Mouse (Mus musculus) left cerebral cortex, adult 2 months (tissue): Measurements from ENCODE around the gene Krtap3-3. TPM values are rescaled to one million over a fixed set of nuclear protein-coding genes. Genes with fewer than 3 reads are reported as not detected.
A peak's percentile ranks its signal among the peaks of the same experiment; 100 is the strongest.
"Not testable (repeated sequence)": the region's sequence is repeated elsewhere in the genome, so short reads cannot be mapped to it uniquely, and the experiment has no call there.

ENCODE experiments used
- DNase-seq, 2 experiments: peaks; one replicate each; pipeline ENCODE4 v3.0.0; 2021 to 2022; ENCODE audit warnings: low spot score in 2 of 2, mixed read lengths in 1 of 2; ENCODE audit errors: extremely low spot score in 1 of 2
- H3K27ac ChIP-seq: fragments of 200-600 bp; 2 replicates; pipeline ENCODE4 v1.8.1; 2022
- H3K4me3 ChIP-seq: fragments of 200-600 bp; 2 replicates; pipeline ENCODE4 v1.8.1; 2022
- CTCF ChIP-seq: fragments of 200-600 bp; IDR thresholded peaks from 2 replicates; pipeline ENCODE4 v1.8.1; 2022; ENCODE audit warnings: antibody characterized with exemption, mild to moderate bottlenecking, moderate library complexity
- intact Hi-C: fragments of 180-260 bp; cut with DNase I; formaldehyde crosslinking; loops from one replicate; pipeline ENCODE4 v1.15.1; 2025
- long read RNA-seq, 2 experiments: library from polyadenylated mRNA; stranded (forward); transcript quantifications; one replicate each; pipeline ENCODE4 v2.0.0; 2021; ENCODE audit warnings: borderline mapping rate in 2 of 2
- total RNA-seq, 2 experiments: library from RNA; stranded (reverse); gene quantifications; 2 replicates each; pipeline ENCODE4 v1.2.3; 2021

The Krtap3-3 gene
- total RNA-seq, result not detected
- long read RNA-seq, experiment 1, result 0 reads
- long read RNA-seq, experiment 2, result 0 reads

DNA sequence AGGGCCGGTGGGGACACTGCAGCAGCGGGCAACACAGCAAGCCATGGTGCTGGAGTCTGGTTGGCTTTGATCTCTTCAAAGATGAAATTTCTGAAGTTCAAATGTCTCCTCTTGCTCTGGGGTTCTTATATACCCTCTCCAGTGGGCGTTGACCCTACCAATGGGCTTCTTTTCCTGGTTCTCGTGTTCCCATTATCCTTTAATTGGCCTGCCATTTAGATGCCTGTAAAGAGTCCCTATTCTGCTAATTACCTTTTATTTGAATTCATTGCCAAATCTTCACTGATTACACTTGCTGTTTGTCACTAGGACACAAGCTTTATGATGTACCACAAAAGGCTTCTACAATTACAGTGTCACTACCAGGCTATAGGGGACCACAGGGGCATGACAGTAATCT lies at the start of gene Krtap3-3:
Gene Krtap3-3, minus strand, starts transcription at position 101 of the 400 bp plus-strand sequence.
- H3K27ac ChIP-seq, result no peak within 1 kb of the TSS
- DNase-seq, result no peak
- no peak for TF ChIP-seq CTCF
- intact Hi-C loops, result no loop called here
- H3K4me3 ChIP-seq, result no peak within 1 kb of the TSS

DNA sequence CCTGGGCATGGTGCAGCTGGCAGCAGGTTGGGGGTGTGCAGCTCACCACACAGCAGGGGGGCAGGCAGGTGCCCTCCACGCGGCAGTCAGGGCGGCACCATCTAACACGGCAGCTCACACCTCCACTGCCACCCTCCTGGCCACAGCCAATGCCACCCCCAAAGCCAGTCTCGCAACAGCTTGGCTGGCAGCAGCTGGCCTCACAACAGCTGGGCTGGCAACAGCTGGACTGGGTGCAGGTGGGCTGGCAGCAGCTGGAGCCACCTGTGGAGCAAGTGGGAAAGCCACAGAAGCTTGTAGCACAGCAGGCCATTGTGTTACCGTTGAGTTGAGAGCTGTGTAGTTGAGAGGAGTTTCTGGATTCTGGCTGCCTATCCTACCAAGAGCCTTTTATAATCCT lies 47.1 kb upstream of the Krtap3-3 start, which contains the start of gene Krtap9-3:
Gene Krtap9-3, minus strand, starts transcription at position 364 of the 400 bp plus-strand sequence.
- DNase-seq, H3K27ac ChIP-seq, H3K4me3 ChIP-seq, intact Hi-C loops: not testable (repeated sequence)

DNA sequence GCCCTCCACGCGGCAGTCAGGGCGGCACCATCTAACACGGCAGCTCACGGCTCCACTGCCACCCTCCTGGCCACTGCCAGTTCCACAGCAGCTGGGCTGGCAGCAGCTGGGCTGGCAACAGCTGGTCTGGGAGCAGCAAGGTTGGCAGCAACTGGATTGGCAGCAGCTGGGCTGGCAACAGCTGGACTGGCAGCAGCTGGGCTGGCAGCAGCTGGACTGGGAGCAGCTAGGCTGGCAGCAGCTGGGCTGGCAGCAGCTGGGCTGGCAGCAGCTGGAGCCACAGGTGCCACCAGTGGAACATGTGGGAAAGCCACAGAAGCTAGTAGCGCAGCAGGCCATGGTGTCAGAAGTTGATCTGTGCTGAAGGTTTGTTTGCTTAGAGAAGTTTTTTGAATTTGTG lies 40.3 kb upstream of the Krtap3-3 start, which contains the start of gene Krtap1-3:
Gene Krtap1-3, minus strand, starts transcription at position 359 of the 400 bp plus-strand sequence.
- TF ChIP-seq CTCF, result no peak
- intact Hi-C loops, result no loop called here
- no peak within 1 kb of the TSS for H3K4me3 ChIP-seq
- H3K27ac ChIP-seq, result no peak within 1 kb of the TSS
- no peak for DNase-seq

DNA sequence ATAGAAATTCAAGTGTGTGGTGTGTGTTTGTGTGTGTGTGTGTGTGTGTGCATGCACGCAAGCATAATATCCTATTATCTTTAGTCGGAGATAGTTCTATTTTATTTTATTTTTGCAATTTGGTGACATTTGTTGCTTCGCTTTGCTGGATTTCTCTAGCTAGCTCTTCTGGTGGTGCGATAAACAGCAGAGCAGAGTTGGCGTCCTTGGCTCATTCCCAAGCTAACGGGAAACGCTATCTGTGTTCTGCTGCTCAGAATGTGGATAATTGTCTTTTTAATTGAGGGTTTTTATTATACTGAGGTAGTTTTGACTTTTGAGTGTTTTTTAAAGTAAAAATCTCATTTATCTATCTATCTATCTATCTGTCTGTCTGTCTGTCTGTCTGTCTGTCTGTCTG lies 34.4 kb upstream of the Krtap3-3 start:
- H3K4me3 ChIP-seq, result no peak overlapping the region
- DNase-seq, result no peak
- H3K27ac ChIP-seq, result no peak overlapping the region
- no peak for TF ChIP-seq CTCF
- intact Hi-C loops, result no loop called here

DNA sequence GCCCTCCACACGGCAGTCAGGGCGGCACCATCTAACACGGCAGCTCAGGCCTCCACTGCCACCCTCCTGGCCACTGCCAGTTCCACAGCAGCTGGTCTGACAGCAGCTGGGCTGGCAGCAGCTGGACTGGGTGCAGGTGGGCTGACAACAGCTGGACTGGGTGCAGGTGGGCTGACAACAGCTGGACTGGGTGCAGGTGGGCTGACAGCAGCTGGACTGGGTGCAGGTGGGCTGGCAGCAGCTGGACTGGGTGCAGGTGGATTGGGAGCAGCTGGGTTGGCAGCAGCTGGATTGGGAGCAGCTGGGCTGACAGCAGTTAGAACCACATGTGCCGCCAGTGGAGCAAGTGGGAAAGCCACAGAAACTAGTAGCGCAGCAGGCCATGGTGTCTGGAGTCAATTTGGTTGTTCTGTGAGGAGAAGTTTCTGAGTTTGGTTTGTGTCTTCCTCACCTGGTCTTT lies 32.6 kb upstream of the Krtap3-3 start, which contains the start of gene Krtap1-4:
Gene Krtap1-4, minus strand, starts transcription at position 410 of the 460 bp plus-strand sequence.
- DNase-seq, result no peak
- TF ChIP-seq CTCF, result no peak
- H3K4me3 ChIP-seq, result no peak within 1 kb of the TSS
- no peak within 1 kb of the TSS for H3K27ac ChIP-seq
- intact Hi-C loops, result no loop called here

DNA sequence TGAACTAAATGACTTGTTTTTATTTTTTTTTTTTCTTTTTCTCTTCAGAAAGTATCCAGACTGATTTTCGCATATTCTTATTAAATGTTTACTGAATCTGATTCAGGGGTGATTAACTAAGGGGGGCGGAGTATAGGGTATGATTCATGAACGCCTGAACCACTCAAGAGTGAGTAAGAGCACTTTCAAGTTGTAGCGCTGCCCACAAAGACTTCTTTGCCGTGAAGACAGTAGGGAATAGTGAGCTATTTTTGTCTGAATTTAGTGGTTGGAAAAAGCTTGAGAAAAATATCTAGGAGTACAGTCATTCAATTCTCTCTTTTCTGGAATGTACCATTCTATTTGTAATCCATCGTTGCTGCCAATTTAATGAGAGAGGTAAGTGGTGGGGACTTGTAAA lies 30.9 kb upstream of the Krtap3-3 start:
- no peak for DNase-seq
- TF ChIP-seq CTCF, result no peak
- intact Hi-C loops, result no loop called here
- Histone ChIP-seq H3K4me3 (no peak overlapping the region), H3K27ac (no peak overlapping the region)

DNA sequence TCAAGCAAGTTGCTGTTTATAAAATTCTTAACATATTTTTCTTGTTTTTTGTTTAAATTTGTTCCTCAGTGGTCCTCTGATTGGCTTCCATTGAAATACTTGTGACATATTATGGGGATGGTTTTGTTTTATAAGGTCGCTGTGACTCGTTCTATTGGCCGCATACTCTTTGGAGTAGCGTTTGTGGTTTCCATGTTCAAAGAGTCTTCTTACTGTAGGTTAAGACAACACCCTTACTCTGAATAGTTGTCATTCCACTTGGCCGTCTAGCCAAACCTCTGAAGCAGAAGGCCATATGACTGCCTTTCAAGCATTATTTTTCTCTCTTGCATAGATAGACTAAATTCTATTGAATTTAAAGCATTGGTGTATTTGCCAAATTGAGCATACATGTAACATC lies 30.4 kb upstream of the Krtap3-3 start:
- Histone ChIP-seq H3K4me3 (no peak overlapping the region), H3K27ac (no peak overlapping the region)
- intact Hi-C loops, result no loop called here
- TF ChIP-seq CTCF, result no peak
- no peak for DNase-seq

DNA sequence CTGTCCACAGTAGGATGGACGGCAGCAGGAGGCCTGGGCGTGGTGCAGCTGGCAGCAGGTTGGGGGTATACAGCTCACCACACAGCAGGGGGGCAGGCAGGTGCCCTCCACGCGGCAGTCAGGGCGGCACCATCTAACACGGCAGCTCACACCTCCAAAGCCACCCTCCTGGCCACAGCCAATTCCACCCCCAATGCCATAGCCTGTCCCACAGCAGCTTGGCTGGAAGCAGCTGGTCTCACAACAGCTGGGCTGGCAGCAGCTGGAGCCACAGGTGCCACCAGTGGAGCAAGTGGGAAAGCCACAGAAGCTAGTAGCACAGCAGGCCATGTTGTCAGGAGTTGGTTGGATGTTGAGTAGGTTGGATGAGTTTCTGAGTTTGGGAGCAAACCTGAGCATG lies 30.0 kb upstream of the Krtap3-3 start, which contains the start of gene Krtap1-5:
Gene Krtap1-5, minus strand, starts transcription at position 381 of the 400 bp plus-strand sequence.
- intact Hi-C loops, result no loop called here
- Histone ChIP-seq H3K27ac (no peak within 1 kb of the TSS), H3K4me3 (no peak within 1 kb of the TSS)
- DNase-seq, result no peak
- TF ChIP-seq CTCF, result no peak

DNA sequence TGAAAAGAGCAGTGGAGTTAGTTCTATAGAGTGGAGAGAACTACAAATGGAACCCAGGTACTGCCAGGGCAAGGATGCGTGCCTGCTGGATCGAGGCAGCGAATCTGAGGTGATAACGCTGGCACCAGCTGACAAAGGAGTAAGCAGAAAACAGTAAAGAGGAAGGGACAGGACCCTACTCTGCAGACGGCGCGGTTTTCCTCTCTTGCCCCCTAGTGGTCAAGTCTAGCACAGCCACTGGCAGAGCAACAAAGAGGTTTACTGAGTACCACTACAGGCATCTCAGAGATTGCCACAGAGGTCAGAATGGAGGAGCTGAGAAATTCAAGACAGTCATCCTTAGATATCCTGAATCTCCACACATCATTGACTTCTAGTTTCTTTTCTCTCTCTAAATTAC lies 23.4 kb upstream of the Krtap3-3 start:
- Histone ChIP-seq H3K27ac (no peak overlapping the region), H3K4me3 (no peak overlapping the region)
- intact Hi-C loops, result loop anchor here (10.0 kb wide), 1 partner anchor 431 kb away; no protein-coding TSS in a partner anchor
- peak; percentile 89 for TF ChIP-seq CTCF
- DNase-seq, result peak; percentile 57 to 66

DNA sequence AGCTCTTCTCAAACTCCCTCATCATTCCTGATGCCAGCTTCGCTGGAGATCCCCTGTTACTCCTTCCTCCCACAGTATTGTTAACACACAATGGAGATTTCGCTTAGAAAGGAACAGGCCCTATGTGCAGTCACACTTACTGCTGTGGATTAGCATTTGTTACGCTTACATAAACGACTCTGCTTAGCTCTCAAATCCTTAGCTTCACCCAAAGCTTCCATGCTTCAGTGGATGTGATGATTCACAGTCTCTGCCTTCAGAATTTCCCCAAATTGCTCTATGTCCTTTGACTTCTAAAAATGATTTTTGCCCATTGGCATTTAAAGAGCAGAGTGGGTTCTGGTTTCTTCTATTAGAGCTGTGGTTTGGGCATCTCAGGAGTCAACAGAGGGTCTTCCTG lies 22.5 kb upstream of the Krtap3-3 start:
- intact Hi-C loops, result loop anchor here (1.0 to 10.0 kb wide), 2 partner anchors 107 to 432 kb away; no protein-coding TSS in a partner anchor
- DNase-seq, result no peak
- no peak overlapping the region for H3K27ac ChIP-seq
- TF ChIP-seq CTCF, result no peak
- H3K4me3 ChIP-seq, result no peak overlapping the region

DNA sequence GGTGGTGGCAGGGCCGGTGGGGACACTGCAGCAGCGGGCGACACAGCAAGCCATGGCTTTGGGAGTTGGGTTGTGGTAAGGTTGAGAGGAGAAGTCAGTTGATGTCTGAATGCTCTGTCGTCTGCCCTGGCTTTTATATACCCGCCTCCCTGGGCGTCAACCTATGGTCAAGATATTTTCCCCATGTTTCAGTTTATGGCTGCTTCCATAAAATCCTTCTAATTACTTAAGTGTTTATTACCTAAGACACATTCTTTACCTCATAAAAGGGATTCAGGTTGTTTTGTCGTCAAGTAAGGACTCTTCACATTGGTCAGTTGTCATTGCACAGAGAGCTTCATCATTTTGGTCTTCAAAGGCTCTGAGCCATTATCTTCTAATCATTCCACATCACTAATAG lies 15.9 kb upstream of the Krtap3-3 start, which contains the start of gene Krtap3-1:
Gene Krtap3-1, minus strand, starts transcription at position 101 of the 400 bp plus-strand sequence.
- no peak within 1 kb of the TSS for H3K27ac ChIP-seq
- H3K4me3 ChIP-seq, result no peak within 1 kb of the TSS
- no peak for DNase-seq
- intact Hi-C loops, result no loop called here
- no peak for TF ChIP-seq CTCF

DNA sequence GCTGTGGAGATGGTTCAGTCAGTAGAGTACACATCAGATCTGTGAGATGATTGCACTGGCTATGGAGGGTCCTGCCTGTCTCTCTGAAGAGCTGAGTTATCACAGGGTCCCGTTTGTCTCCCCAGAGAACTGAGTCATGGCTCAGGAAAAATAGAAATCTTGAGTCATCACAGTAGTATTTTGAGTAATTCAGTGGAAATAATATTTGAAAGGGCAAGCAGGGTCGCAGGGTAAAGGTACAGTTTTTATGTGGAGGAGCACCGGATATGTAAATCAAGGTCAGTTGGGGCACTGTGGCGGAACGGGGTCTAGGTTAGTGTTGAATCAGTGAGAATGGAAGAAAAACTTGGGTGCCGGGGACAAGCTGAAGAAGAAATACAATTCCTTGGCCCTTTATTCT lies 11.9 kb upstream of the Krtap3-3 start:
- no peak for DNase-seq
- no peak overlapping the region for H3K27ac ChIP-seq
- H3K4me3 ChIP-seq, result no peak overlapping the region
- TF ChIP-seq CTCF, result no peak
- intact Hi-C loops, result no loop called here

DNA sequence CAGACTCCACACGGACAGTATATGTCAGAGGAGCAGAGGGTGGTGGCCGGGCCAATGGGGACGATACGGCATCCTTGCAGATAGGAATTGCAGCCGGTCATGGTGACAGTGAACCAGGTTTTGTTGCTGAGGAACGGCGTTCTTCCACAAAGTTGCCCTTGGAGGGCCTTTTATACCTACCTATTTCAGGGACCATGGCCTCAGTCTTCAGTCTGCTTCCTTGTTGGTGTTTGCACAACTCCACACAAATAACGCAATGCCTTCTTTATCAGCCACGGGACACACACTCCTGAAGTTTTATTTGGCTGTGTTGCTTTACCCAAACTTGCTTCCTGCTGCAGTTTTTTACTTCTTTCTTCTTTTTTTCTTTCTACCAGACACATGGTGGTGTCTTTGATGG lies 8.7 kb upstream of the Krtap3-3 start, which contains the start of gene Gm11939:
Gene Gm11939, minus strand, starts transcription at position 101 of the 400 bp plus-strand sequence.
- Histone ChIP-seq H3K27ac (no peak within 1 kb of the TSS), H3K4me3 (no peak within 1 kb of the TSS)
- intact Hi-C loops, result loop anchor here (5.0 kb wide), 1 partner anchor 73 kb away; no protein-coding TSS in a partner anchor
- TF ChIP-seq CTCF, result no peak
- DNase-seq, result no peak
